Mouse (Mus musculus) embryonic stem cell, embryonic (primary cell): Measurements from ENCODE around the gene Tead1.

Experiments
- CTCF ChIA-PET, 4 experiments: fragments of 300-600 bp in 2 of 4; fragments of 350-600 bp in 2 of 4; sonication (Branson Sonifier 250); formaldehyde crosslinking; loops; one replicate each; lab custom pipeline; 2022; ENCODE audit warnings: inconsistent platforms in 2 of 4; lab: Charles Lee
- POLR2A ChIA-PET, 4 experiments: fragments of 300-600 bp in 2 of 4; fragments of 350-600 bp in 2 of 4; sonication (Branson Sonifier 250); formaldehyde crosslinking; loops; one replicate each; lab custom pipeline; 2022; ENCODE audit warnings: antibody characterized with exemption in 4 of 4, inconsistent platforms in 1 of 4; lab: Charles Lee

Tead1 gene

GRCm38 (mm10) chr7:112806718-112807400 is 127.7 kb downstream of the Tead1 start:
- ChIA-PET CTCF (interaction anchor here in 3 of 4 experiments (0.6 to 1.5 kb wide), 7 partner anchors 23 to 343 kb away, joined by 3 to 6 read pairs (median 3); no protein-coding TSS in a partner anchor), POLR2A (interaction anchor here in 3 of 4 experiments (0.7 to 3.5 kb wide), 34 partner anchors 9 to 337 kb away, joined by 3 to 16 read pairs (median 4); no protein-coding TSS in a partner anchor)

DNA sequence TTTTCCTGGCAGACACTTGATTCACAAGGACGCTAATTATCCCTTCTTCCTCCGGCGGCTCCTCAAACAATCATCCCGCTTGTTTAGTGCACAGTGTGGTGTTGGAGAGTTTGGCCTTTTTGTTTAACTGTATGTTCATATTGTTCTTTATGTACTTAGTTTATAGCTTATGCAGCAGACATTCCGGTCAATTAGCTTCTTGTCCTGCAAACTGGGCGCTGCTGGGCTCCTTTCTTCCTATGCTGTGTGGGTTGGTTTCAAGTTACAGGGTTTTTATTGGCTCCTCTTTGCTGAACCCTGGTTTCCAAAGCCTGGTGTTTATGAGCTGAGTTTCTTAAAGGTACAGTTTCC is 128.3 kb downstream of the Tead1 start:
- ChIA-PET POLR2A (interaction anchor here in 3 of 4 experiments (0.6 to 3.5 kb wide), 39 partner anchors 9 to 352 kb away, joined by 3 to 16 read pairs (median 4); no protein-coding TSS in a partner anchor), CTCF (interaction anchor here in 2 of 4 experiments (0.6 to 1.5 kb wide), 7 partner anchors 13 to 343 kb away, joined by 3 to 6 read pairs (median 3); no protein-coding TSS in a partner anchor)

DNA sequence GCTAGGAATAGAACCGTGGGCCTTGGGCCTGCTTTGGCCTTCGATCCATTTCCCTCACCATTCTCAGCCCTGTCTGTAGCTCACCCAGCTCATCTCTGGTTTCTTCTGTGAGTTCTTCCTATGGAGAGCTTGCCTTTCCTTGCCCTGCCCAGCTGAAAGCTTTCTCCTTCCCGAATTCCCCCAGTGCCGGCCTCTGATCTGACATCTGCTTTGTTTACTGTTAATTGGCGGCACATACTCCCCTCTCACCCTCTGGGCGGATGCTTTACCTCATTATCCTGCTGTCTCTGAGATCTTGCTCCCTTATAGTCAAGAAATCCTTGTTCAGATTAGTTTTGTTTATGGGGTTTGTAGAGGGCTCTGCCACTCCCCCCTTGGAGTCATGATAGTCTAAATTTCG is 131.6 kb downstream of the Tead1 start:
- ChIA-PET POLR2A (interaction anchor here in 2 of 4 experiments (0.6 to 2.5 kb wide), 12 partner anchors 10 to 184 kb away, joined by 3 to 8 read pairs (median 4); no protein-coding TSS in a partner anchor), CTCF (interaction anchor here in 1 of 4 experiments (0.5 kb wide), 1 partner anchor 16 kb away, joined by 3 read pairs; no protein-coding TSS in a partner anchor)

DNA sequence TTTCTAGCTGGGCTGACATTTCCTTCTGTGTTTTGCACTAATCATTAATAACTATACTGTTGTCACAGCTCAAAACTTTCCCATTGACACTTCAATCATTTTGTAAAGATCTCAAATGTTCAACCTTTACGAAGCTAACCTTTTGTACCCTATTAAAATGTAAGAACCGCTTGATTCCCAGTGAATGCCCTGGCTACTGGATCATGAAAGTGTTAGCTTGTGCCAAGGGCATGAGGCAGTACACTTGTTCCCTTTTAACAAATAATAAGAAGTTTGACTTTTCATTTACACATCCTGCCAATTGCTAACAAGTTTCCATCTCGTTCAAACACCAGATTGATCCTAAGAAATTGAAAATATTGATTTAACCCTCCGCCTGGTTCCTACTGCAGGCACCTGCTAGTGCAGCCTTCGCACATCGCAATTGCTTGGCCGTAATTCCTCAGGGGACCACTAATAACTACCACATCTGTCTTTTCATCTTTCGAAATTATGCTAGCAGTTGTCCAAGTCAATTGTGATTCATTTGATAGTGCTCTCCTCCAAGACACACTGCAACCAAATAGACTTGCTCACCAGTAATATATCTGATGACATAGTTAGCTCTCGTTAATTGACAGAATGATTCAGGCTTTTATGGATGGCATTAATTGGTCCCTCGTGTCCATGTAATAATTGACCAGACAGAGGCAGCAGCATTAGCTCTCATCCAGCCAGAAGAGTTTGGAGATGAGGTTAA is 133.1 kb downstream of the Tead1 start:
- CTCF ChIA-PET: interaction anchor here in 1 of 4 experiments (0.7 to 0.8 kb wide), 2 partner anchors 12 to 343 kb away, joined by 3 read pairs; no protein-coding TSS in a partner anchor
- POLR2A ChIA-PET: interaction anchor here in 2 of 4 experiments (0.5 to 2.0 kb wide), 6 partner anchors 12 to 556 kb away, joined by 3 to 9 read pairs (median 5); no protein-coding TSS in a partner anchor

DNA sequence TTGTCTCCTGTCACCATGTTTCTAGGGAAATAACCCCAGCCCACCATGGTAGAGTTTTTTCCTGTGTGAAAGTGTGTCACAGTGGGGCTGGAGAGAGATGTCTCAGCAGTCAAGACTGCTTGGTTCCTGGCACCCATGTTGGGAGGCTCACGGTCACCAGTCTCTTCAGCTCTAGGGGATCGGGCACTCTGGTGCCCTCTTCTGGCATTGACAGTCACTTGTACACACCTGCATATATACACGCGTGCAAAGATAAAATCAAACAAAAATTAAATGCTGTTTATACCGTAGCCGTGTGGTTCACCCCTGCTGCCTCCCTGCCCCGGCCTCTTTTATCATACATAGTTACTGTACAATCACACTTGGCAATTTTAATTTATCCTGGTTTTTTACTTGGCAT is 134.0 kb downstream of the Tead1 start:
- ChIA-PET POLR2A (interaction anchor here in 2 of 4 experiments (0.6 to 2.0 kb wide), 9 partner anchors 10 to 132 kb away, joined by 3 to 9 read pairs (median 4); no protein-coding TSS in a partner anchor), CTCF (interaction anchor here (0.6 to 1.5 kb wide), 11 partner anchors 10 to 344 kb away, joined by 3 to 7 read pairs (median 3); no protein-coding TSS in a partner anchor)

GRCm38 (mm10) chr7:112813731-112814306 is 134.7 kb downstream of the Tead1 start:
- CTCF ChIA-PET: interaction anchor here in 1 of 4 experiments (0.6 to 1.5 kb wide), 4 partner anchors 14 to 556 kb away, joined by 3 read pairs; partner anchors contain the start of gene Btbd10

DNA sequence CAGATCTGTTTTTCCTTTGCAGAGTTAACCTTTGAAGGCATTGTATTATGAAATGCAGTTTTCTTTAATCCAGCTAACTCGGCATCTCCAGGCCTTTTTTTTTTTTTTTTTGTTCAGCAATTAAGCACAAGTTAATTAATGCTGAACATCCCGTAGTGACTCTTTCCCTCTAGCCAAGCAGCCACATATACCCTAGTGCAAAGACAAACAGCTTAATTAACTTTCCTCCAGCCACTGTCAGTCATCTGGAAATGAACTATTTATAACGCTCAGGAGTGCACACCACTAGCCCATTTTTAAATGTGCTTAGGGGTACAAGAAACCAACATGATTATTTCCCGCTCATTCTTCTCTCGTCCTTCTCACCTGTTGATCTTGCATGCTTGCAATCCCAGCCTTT is 136.9 kb downstream of the Tead1 start:
- POLR2A ChIA-PET: interaction anchor here in 2 of 4 experiments (0.5 to 2.2 kb wide), 7 partner anchors 8 to 64 kb away, joined by 3 to 6 read pairs (median 5); no protein-coding TSS in a partner anchor

More at GRCm38 (mm10) chr7:112813731-112814306, 134.7 kb downstream of the Tead1 start:
- POLR2A ChIA-PET: interaction anchor here in 2 of 4 experiments (0.6 to 2.0 kb wide), 9 partner anchors 9 to 133 kb away, joined by 3 to 9 read pairs (median 4); no protein-coding TSS in a partner anchor

DNA sequence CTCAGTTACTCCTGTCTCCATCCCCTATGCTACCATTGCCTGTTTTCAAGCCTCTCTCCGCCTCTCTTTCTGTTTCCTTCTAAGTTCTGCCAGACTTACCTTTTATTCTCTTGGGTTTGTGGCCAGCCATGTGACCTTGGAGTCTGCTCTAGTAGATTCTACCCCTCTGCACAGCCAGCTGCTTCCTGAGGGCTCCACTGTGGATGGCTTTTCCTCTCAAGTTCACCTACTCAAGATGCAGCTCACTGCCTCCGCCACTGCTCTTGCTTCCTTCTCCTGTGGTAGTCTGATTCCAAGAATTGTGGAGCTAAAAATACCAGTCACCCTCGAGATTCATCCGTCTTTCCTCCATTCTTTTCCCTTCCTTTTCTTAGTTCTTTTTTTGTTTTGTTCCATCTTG is 140.7 kb downstream of the Tead1 start:
- ChIA-PET POLR2A (interaction anchor here in 3 of 4 experiments (0.6 to 2.0 kb wide), 15 partner anchors 10 to 891 kb away, joined by 3 to 11 read pairs (median 4); no protein-coding TSS in a partner anchor), CTCF (interaction anchor here in 2 of 4 experiments (0.5 to 0.6 kb wide), 2 partner anchors 87 to 328 kb away, joined by 3 to 12 read pairs; no protein-coding TSS in a partner anchor)

More for the DNA sequence above, 136.9 kb downstream of the Tead1 start:
- CTCF ChIA-PET: interaction anchor here in 1 of 4 experiments (1.0 kb wide), 1 partner anchor 53 kb away, joined by 3 read pairs; no protein-coding TSS in a partner anchor

DNA sequence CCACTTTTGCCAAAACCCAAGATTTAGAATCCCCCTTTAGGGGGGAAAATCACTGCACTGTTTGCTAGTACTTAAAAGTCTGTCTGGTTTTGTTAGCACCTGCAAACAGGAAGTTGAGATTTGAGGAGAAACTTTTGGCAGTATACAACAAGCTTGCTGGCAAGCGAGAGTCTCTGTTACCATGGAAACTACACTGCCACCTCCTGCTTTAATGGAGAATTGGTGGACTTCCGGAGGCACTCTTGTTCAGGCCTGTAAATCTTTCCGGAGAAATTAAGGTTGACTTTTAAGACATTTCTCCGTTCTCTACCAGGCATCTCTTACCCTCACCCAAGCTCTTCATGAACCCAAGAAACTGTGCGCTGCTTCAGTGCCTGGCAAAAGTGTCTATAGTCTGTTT is 143.8 kb downstream of the Tead1 start:
- POLR2A ChIA-PET: interaction anchor here (0.7 to 12.3 kb wide), 45 partner anchors 8 to 547 kb away, joined by 3 to 164 read pairs (median 5); partner anchors contain the start of genes Tead1 (in 2 of the 4) and Btbd10 (in 1 of the 4)
- CTCF ChIA-PET: interaction anchor here in 3 of 4 experiments (0.5 to 1.3 kb wide), 4 partner anchors 10 to 85 kb away, joined by 3 to 4 read pairs (median 4); no protein-coding TSS in a partner anchor

DNA sequence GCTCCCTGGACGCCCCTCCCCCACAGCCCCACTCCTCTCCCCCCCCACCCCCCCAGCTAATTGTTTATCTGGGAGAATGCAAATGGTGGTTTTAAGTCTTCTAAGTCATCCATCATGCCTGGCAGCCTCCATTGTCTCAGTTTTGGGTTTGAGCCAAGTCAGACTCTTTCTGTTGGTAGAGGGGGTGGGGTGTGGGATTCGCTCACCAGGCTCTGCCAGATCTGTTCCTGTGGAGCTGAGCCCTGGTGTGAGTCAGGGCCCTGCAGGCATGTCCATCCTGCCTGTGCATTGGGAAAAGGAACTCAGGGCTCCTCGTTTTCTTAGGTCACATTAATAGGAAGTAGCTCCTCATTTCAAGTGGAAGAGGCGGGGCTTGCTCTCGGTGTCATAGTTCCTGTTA is 144.5 kb downstream of the Tead1 start:
- POLR2A ChIA-PET: interaction anchor here (0.7 to 12.3 kb wide), 48 partner anchors 8 to 546 kb away, joined by 3 to 164 read pairs (median 5); partner anchors contain the start of genes Btbd10 (in 1 of the 4) and Tead1 (in 1 of the 4)
- CTCF ChIA-PET: interaction anchor here (0.5 to 1.5 kb wide), 13 partner anchors 11 to 196 kb away, joined by 3 to 5 read pairs (median 3); no protein-coding TSS in a partner anchor

- POLR2A ChIA-PET: interaction anchor here in 3 of 4 experiments (0.6 to 12.3 kb wide), 17 partner anchors 7 to 145 kb away, joined by 3 to 164 read pairs (median 7); no protein-coding TSS in a partner anchor
- CTCF ChIA-PET: interaction anchor here in 2 of 4 experiments (1.2 to 1.6 kb wide), 2 partner anchors 12 to 44 kb away, joined by 3 to 4 read pairs; no protein-coding TSS in a partner anchor
These were observed 146.2 kb downstream of the Tead1 start for GRCm38 (mm10) chr7:112825339-112825781.

GRCm38 (mm10) chr7:112826114-112826911 is 147.2 kb downstream of the Tead1 start:
- CTCF ChIA-PET: interaction anchor here in 2 of 4 experiments (1.2 to 1.6 kb wide), 2 partner anchors 13 to 43 kb away, joined by 3 to 4 read pairs; no protein-coding TSS in a partner anchor

DNA sequence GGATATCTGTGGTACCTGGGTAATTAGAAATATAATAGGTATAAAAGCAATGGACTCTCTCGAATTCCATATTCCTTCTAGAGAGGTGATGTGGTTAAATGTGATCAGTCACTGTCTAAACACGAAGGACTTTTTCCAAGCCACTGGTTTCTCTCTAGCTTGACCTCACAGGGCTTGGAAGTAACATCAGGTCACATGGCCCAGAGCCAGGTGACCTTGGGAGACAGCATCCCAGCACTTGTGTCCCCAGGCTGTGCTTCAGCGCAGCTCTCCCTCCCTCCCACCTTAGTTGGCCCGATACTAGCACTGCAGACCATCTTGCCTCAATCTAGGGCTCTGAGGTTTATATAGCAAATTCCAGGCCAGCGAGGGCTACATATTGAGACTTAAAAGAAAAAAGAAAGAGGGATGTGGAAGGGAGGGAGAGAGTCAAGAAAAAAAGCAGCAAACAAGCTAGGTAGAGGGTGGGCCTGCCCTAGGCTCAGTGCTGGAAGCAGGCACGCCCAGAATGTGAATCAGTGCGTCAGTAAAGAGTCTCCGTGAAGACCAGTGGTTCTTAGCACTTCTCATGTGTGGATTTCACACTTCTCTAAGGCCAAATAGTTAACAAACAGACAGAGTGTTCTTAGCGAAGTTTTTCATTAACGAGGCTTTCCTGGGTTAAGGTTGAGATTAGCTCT is 149.0 kb downstream of the Tead1 start:
- ChIA-PET POLR2A (interaction anchor here in 3 of 4 experiments (0.6 to 12.3 kb wide), 25 partner anchors 10 to 541 kb away, joined by 3 to 164 read pairs (median 5); partner anchors contain the start of gene Btbd10 (in 1 of the 3)), CTCF (interaction anchor here in 2 of 4 experiments (0.6 to 1.2 kb wide), 4 partner anchors 15 to 183 kb away, joined by 3 read pairs; no protein-coding TSS in a partner anchor)

More at GRCm38 (mm10) chr7:112826114-112826911, 147.2 kb downstream of the Tead1 start:
- POLR2A ChIA-PET: interaction anchor here in 3 of 4 experiments (0.6 to 12.3 kb wide), 31 partner anchors 9 to 380 kb away, joined by 3 to 164 read pairs (median 5); no protein-coding TSS in a partner anchor

DNA sequence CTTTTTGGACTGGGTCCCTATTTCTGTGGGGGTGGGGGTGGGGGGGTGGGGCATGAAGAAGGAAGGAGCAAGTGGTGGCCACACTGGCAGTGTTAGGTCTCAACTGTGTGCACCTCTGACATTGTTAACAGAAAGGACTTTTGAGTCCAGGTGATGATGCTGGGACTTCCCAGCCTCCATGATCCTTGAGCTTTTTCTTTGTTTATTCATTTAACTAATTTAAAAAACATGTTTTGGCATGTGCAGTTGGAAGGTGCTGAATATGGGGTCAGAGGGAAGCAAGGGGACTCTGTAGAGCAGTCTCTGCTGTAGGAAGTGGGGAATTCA is 149.5 kb downstream of the Tead1 start:
- ChIA-PET CTCF (interaction anchor here in 2 of 4 experiments (0.6 to 0.9 kb wide), 3 partner anchors 15 to 183 kb away, joined by 3 read pairs; no protein-coding TSS in a partner anchor), POLR2A (interaction anchor here in 3 of 4 experiments (0.6 to 12.3 kb wide), 23 partner anchors 9 to 541 kb away, joined by 3 to 164 read pairs (median 5); partner anchors contain the start of gene Btbd10 (in 1 of the 3))

DNA sequence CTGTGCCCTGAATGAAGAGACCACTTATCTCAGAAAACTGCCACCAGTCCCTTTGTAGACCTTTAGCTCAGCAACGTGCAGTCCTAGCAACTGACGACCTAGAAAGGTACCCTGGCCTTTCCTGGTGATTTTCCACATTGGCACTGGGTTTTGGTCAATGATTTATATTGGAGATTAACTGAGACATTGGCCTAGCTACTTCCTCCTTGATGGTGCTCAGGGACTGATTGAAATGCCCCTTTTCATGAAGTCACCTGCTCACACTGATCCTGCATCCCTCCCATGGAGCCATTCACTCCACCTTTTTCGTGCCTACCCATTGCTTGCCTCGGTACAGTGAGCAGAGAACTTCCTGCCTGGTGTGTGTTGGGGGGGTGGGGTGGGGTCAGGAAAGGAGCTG is 151.8 kb downstream of the Tead1 start:
- ChIA-PET CTCF (interaction anchor here in 3 of 4 experiments (0.5 to 1.6 kb wide), 6 partner anchors 9 to 186 kb away, joined by 3 to 6 read pairs (median 3); no protein-coding TSS in a partner anchor), POLR2A (interaction anchor here (0.5 to 12.3 kb wide), 18 partner anchors 8 to 537 kb away, joined by 3 to 164 read pairs (median 6); partner anchors contain the start of gene Tead1 (in 1 of the 4))
